ENCODE assay signal across 17 mouse cellular contexts in the genomic region with DNA sequence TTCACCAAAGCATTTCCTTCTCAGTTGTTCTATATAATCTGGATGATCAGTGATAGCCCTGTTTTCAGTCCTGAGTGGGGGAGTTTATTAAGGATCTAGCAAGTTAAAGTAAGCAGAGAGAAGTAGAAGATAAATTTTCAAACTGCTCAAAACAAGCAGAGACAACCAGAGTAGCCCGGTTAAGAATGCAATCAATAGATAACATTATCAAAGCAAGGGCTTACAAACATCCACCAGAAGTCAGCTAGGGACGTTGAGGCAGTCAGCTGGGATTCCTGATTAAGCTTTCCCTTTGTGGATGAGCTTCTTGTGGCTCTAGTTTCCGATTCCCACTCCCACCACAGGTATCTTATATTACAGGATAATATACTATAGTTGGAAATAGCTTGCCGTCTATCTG.
"Had no signal": no experiment of that assay in that cellular context is flagged by ENCODE, and none has a peak within 500 bp of the region (broad histone marks: within the 10 kb centered on the region; RNA-seq: fewer than 3 reads in every experiment).

No protein-coding gene starts in this region.

- H3K27me3 ChIP-seq: intestine, embryonic 15.5 days; kidney, embryonic 15.5 days; lung, embryonic 15.5 days; midbrain, embryonic 12.5 days had no signal

- H3K4me2 ChIP-seq: intestine, embryonic 15.5 days; kidney, embryonic 15.5 days; lung, embryonic 15.5 days; midbrain, embryonic 12.5 days had no signal

- ATAC-seq: intestine, embryonic 15.5 days had no signal

- H3K36me3 ChIP-seq: intestine, embryonic 15.5 days; kidney, embryonic 15.5 days; lung, embryonic 15.5 days; midbrain, embryonic 12.5 days had no signal

- H3K4me3 ChIP-seq: intestine, embryonic 15.5 days; kidney, embryonic 15.5 days; left cerebral cortex, adult 2 months; lung, embryonic 15.5 days; midbrain, embryonic 12.5 days had no signal

- DNase-seq: kidney, adult 11 months; kidney, adult 8-10 months; kidney, postnatal 14 days; kidney, postnatal 4 days; layer of hippocampus, adult 9-11 months; lung, adult 18-20 months; lung, postnatal 10 days; lung, postnatal 36 days; right cerebral cortex, postnatal 25 days; spleen, adult 18-20 months; thymus, adult 18-20 months; thymus, postnatal 36 days had no signal

- H3K9me3 ChIP-seq: intestine, embryonic 15.5 days; kidney, embryonic 15.5 days; lung, embryonic 15.5 days; midbrain, embryonic 12.5 days had no signal

- H3K27ac ChIP-seq: intestine, embryonic 15.5 days; kidney, embryonic 15.5 days; left cerebral cortex, adult 2 months; lung, embryonic 15.5 days; midbrain, embryonic 12.5 days had no signal

- H3K4me1 ChIP-seq: intestine, embryonic 15.5 days; midbrain, embryonic 12.5 days had no signal

- H3K9ac ChIP-seq: intestine, embryonic 15.5 days; kidney, embryonic 15.5 days; lung, embryonic 15.5 days; midbrain, embryonic 12.5 days had no signal
